In genomic region chr13:112801381-112802004, GRCm38 (mm10) we compare ENCODE assay signal across 8 mouse cellular contexts. TPM values are rescaled to one million over a fixed set of nuclear protein-coding genes. Genes with fewer than 3 reads are reported as not detected.
DNase-seq lines count a peak whose midpoint lies in the region; ATAC-seq and TF ChIP-seq lines count a peak whose summit lies in the region.

No protein-coding gene starts in this region.

- intact Hi-C loops in gastrocnemius, postnatal 14 days (cut with DNase I; ENCODE audit: low total_unique reads): no loop called here

- no peak; the same call in 1 of the 2 replicates for TF ChIP-seq POLR2A in embryonic fibroblast, embryonic 13.5 days (IDR thresholded peaks at IDR 0.05; ENCODE audit: low read depth, low read length)

- no peaks in the 10 kb centered on the region for H3K9me3 ChIP-seq in limb, embryonic 10.5 days (replicated peaks)
- H3K9me3 ChIP-seq in midbrain, embryonic 12.5 days: no peaks in the 10 kb centered on the region; the same call in 1 of the 2 replicates
- no peaks in the 10 kb centered on the region for H3K9me3 ChIP-seq in stomach, postnatal 0 days (ENCODE audit: control insufficient read depth, low read length)

- peak overlapping the region; percentile 96 for H3K4me3 ChIP-seq in embryonic fibroblast, embryonic 13.5 days (ENCODE audit: insufficient read depth, low read length)
- H3K4me3 ChIP-seq in limb, embryonic 10.5 days: peak overlapping the region; percentile 86
- peak overlapping the region; percentile 78 for H3K4me3 ChIP-seq in midbrain, embryonic 12.5 days
- peak overlapping the region; percentile 85 for H3K4me3 ChIP-seq in stomach, postnatal 0 days (ENCODE audit: low read depth, low read length)

- DNase-seq in gastrocnemius, postnatal 14 days: peak; percentile 23
- DNase-seq in gastrocnemius, adult 18-20 months (ENCODE audit: low spot score): no peak
- peak; percentile 53 for DNase-seq in MN1 (ENCODE audit: low spot score)
- no peak for DNase-seq in limb, embryonic 10.5 days (ENCODE audit: low spot score)
- DNase-seq in stomach, postnatal 0 days (ENCODE audit: low spot score): no peak

- ATAC-seq in hematopoietic stem cell, adult 5-6 weeks (replicated peaks in 1 of 2; ENCODE audit: insufficient read depth in 1 of 2, low FRiP score in 2 of 2, low TSS enrichment in 1 of 2, low read depth in 1 of 2, poor library complexity in 2 of 2, severe bottlenecking in 2 of 2): peak; percentile 47 to 48; a peak in 2 of 4 replicates
- peak; percentile 72 for ATAC-seq in midbrain, embryonic 12.5 days (ENCODE audit: low FRiP score, low read depth)
- peak; percentile 40 for ATAC-seq in stomach, postnatal 0 days (ENCODE audit: low FRiP score, low TSS enrichment)

- peak overlapping the region; percentile 94 for H3K4me2 ChIP-seq in midbrain, embryonic 12.5 days (replicated peaks)
- peak overlapping the region; percentile 71 for H3K4me2 ChIP-seq in stomach, postnatal 0 days (replicated peaks; ENCODE audit: low read depth)

- WGBS in limb, embryonic 10.5 days: 1% methylated on average over 23 of the region's 23 CpGs
- 2% methylated on average over 23 of the region's 23 CpGs for WGBS in midbrain, embryonic 12.5 days
- WGBS in stomach, postnatal 0 days: 1% methylated on average over 22 of the region's 23 CpGs

- no peak for TF ChIP-seq EP300 in stomach, postnatal 0 days (optimal IDR thresholded peaks at IDR 0.05)

- H3K27ac ChIP-seq in embryonic fibroblast, embryonic 13.5 days (ENCODE audit: insufficient read depth, low read length): peak overlapping the region; percentile 58
- peak overlapping the region; percentile 93 for H3K27ac ChIP-seq in limb, embryonic 10.5 days
- H3K27ac ChIP-seq in midbrain, embryonic 12.5 days (replicated peaks): peak overlapping the region; percentile 93
- H3K27ac ChIP-seq in stomach, postnatal 0 days (replicated peaks): peak overlapping the region; percentile 95

- H3K9ac ChIP-seq in midbrain, embryonic 12.5 days (replicated peaks): peak overlapping the region; percentile 84
- peak overlapping the region; percentile 83 for H3K9ac ChIP-seq in stomach, postnatal 0 days (ENCODE audit: low read length)

- no peak for TF ChIP-seq CTCF in embryonic fibroblast, embryonic 13.5 days (IDR thresholded peaks at IDR 0.05; ENCODE audit: borderline replicate concordance, insufficient read depth, low read length)
- no peak for TF ChIP-seq CTCF in stomach, postnatal 0 days (IDR thresholded peaks at IDR 0.05; ENCODE audit: low read depth)

- H3K4me1 ChIP-seq in embryonic fibroblast, embryonic 13.5 days (ENCODE audit: control insufficient read depth, insufficient read depth, low read length): no peaks in the 10 kb centered on the region
- peaks cover 21% of the 10 kb centered on the region for H3K4me1 ChIP-seq in limb, embryonic 10.5 days
- peaks cover 9% of the 10 kb centered on the region; the same call in 1 of the 2 replicates for H3K4me1 ChIP-seq in midbrain, embryonic 12.5 days
- H3K4me1 ChIP-seq in stomach, postnatal 0 days (replicated peaks; ENCODE audit: control insufficient read depth, insufficient read depth): 0 out of 2 replicates have a peak, but pooled peaks cover 2% of the 10 kb centered on the region

- H3K27me3 ChIP-seq in limb, embryonic 10.5 days (ENCODE audit: low read depth, poor library complexity, severe bottlenecking): no peaks in the 10 kb centered on the region
- no peaks in the 10 kb centered on the region for H3K27me3 ChIP-seq in midbrain, embryonic 12.5 days
- H3K27me3 ChIP-seq in stomach, postnatal 0 days (ENCODE audit: control insufficient read depth, insufficient read depth, low read length): no peaks in the 10 kb centered on the region

- peaks cover 12% of the 10 kb centered on the region for H3K36me3 ChIP-seq in limb, embryonic 10.5 days
- peaks cover 11% of the 10 kb centered on the region; the same call in 1 of the 2 replicates for H3K36me3 ChIP-seq in midbrain, embryonic 12.5 days
- H3K36me3 ChIP-seq in stomach, postnatal 0 days (ENCODE audit: control insufficient read depth, insufficient read depth, low read length): peaks cover 6% of the 10 kb centered on the region; the same call in 1 of the 2 replicates

RNA-seq across cellular contexts. Expression of gene Plpp1, which starts 0.9 kb away (rescaled TPM):
- total RNA-seq in gastrocnemius, postnatal 14 days (2021): 10 to 100 TPM; 57.8 to 63.2 TPM
- 10 to 100 TPM; 34.2 to 53.9 TPM for total RNA-seq in gastrocnemius, adult 18-20 months (2021)
- 175 and 205 TPM in 2 replicates for polyA plus RNA-seq in embryonic fibroblast, embryonic 13.5 days (2011; ENCODE audit: insufficient read length, low read depth, missing spikeins)
- total RNA-seq in hematopoietic stem cell, adult 5-6 weeks (2017): 0.63 and 3.2 TPM in 2 replicates
- polyA plus RNA-seq in limb, embryonic 10.5 days (2016; fragmentation: Nextera tagmentation; extraction: Ambion mirVana): 17.6 and 22.5 TPM in 2 replicates
- 22.3 and 24.7 TPM in 2 replicates for polyA plus RNA-seq in midbrain, embryonic 12.5 days (2016; fragmentation: Nextera tagmentation; extraction: Ambion mirVana)
- polyA plus RNA-seq in stomach, postnatal 0 days (2015; fragmentation: Nextera tagmentation; extraction: Ambion mirVana): 126 and 137 TPM in 2 replicates

Comparison
In these comparisons a context has a peak if more than half of its experiments do, and no peak if none do; other contexts are left out.
1. DNase-seq: peak in gastrocnemius, postnatal 14 days (single experiment) and MN1 (single experiment); none in gastrocnemius, adult 18-20 months (single experiment), limb, embryonic 10.5 days (single experiment) and stomach, postnatal 0 days (single experiment).
2. Peak in every context shown above with its lines, with median percentiles within 50 percentile points of each other: H3K27ac ChIP-seq, H3K4me3 ChIP-seq and ATAC-seq.